Mouse (Mus musculus): ENCODE measurements around the gene Neurl1a. TPM values are rescaled to one million over a fixed set of nuclear protein-coding genes. Genes with fewer than 3 reads are reported as not detected.

Gene Neurl1a
- polyA plus RNA-seq, 1 experiment from 2014 or later = 1.8 TPM

GRCm38 (mm10) chr19:47270520-47270919, 91.9 kb downstream of the Neurl1a start:
- Histone ChIP-seq H3K4me2 (no peak overlapping the region), H3K36me3 (peaks cover 100% of the 10 kb centered on the region), H3K9ac (no peak overlapping the region), H3K27ac (replicated peaks) (no peak overlapping the region), H3K27me3 (replicated peaks) (no peaks in the 10 kb centered on the region), H3K9me3 (no peaks in the 10 kb centered on the region), H3K4me1 (no peaks in the 10 kb centered on the region), H3K4me3 (no peak overlapping the region)
- ATAC-seq (ENCODE audit: extremely low read depth, insufficient number of reproducible peaks, low FRiP score, low TSS enrichment) = no peak
- 81% methylated on average over 9 of the region's 9 CpGs for WGBS

GRCm38 (mm10) chr19:47276730-47277129, 98.1 kb downstream of the Neurl1a start:
- WGBS = 66% methylated on average over 6 of the region's 6 CpGs
- H3K27me3 ChIP-seq (replicated peaks) = no peaks in the 10 kb centered on the region
- peaks cover 31% of the 10 kb centered on the region for H3K4me1 ChIP-seq
- H3K36me3 ChIP-seq = peaks cover 92% of the 10 kb centered on the region
- no peak overlapping the region for H3K4me2 ChIP-seq
- H3K9me3 ChIP-seq = no peaks in the 10 kb centered on the region
- H3K27ac ChIP-seq (replicated peaks) = peak overlapping the region; percentile 37
- no peak overlapping the region for H3K9ac ChIP-seq
- no peak for ATAC-seq (ENCODE audit: extremely low read depth, insufficient number of reproducible peaks, low FRiP score, low TSS enrichment)
- no peak overlapping the region for H3K4me3 ChIP-seq

GRCm38 (mm10) chr19:47279372-47279771, 100.8 kb downstream of the Neurl1a start:
- 42% methylated on average over 4 of the region's 4 CpGs for WGBS
- Histone ChIP-seq H3K4me1 (peaks cover 43% of the 10 kb centered on the region), H3K27ac (replicated peaks) (peak overlapping the region; percentile 85), H3K9ac (peak overlapping the region; percentile 51), H3K9me3 (no peaks in the 10 kb centered on the region), H3K4me2 (peak overlapping the region; percentile 13; the same call in 1 of the 2 replicates), H3K27me3 (replicated peaks) (no peaks in the 10 kb centered on the region), H3K36me3 (peaks cover 92% of the 10 kb centered on the region), H3K4me3 (no peak overlapping the region)
- ATAC-seq (ENCODE audit: extremely low read depth, insufficient number of reproducible peaks, low FRiP score, low TSS enrichment) = no peak

GRCm38 (mm10) chr19:47279788-47280532, 101.3 kb downstream of the Neurl1a start:
- Histone ChIP-seq H3K4me3 (no peak overlapping the region), H3K36me3 (peaks cover 92% of the 10 kb centered on the region), H3K27ac (replicated peaks) (peak overlapping the region; percentile 85), H3K4me2 (peak overlapping the region; percentile 13; the same call in 1 of the 2 replicates), H3K4me1 (peaks cover 43% of the 10 kb centered on the region), H3K9me3 (no peaks in the 10 kb centered on the region), H3K27me3 (replicated peaks) (no peaks in the 10 kb centered on the region), H3K9ac (peak overlapping the region; percentile 51)
- 48% methylated on average over 15 of the region's 15 CpGs for WGBS
- ATAC-seq (ENCODE audit: extremely low read depth, insufficient number of reproducible peaks, low FRiP score, low TSS enrichment) = no peak

- H3K9me3 ChIP-seq = no peaks in the 10 kb centered on the region
- no peak overlapping the region for H3K4me3 ChIP-seq
- H3K27ac ChIP-seq (replicated peaks) = peak overlapping the region; percentile 85
- peaks cover 92% of the 10 kb centered on the region for H3K36me3 ChIP-seq
- peaks cover 43% of the 10 kb centered on the region for H3K4me1 ChIP-seq
- H3K4me2 ChIP-seq = no peak overlapping the region
- no peaks in the 10 kb centered on the region for H3K27me3 ChIP-seq (replicated peaks)
- 51% methylated on average over 9 of the region's 9 CpGs for WGBS
- H3K9ac ChIP-seq = peak overlapping the region; percentile 65
- no peak for ATAC-seq (ENCODE audit: extremely low read depth, insufficient number of reproducible peaks, low FRiP score, low TSS enrichment)
These were observed 102.3 kb downstream of the Neurl1a start for GRCm38 (mm10) chr19:47280894-47281293.

GRCm38 (mm10) chr19:47282050-47282454, 103.4 kb downstream of the Neurl1a start:
- no peaks in the 10 kb centered on the region for H3K9me3 ChIP-seq
- H3K36me3 ChIP-seq = peaks cover 92% of the 10 kb centered on the region
- H3K4me1 ChIP-seq = peaks cover 43% of the 10 kb centered on the region
- no peak for ATAC-seq (ENCODE audit: extremely low read depth, insufficient number of reproducible peaks, low FRiP score, low TSS enrichment)
- 79% methylated on average over 6 of the region's 6 CpGs for WGBS
- H3K27ac ChIP-seq (replicated peaks) = peak overlapping the region; percentile 85; the same call in 1 of the 2 replicates
- 0 out of 2 replicates have a peak overlapping the region, but pooled peaks have one; percentile 65 for H3K9ac ChIP-seq
- no peaks in the 10 kb centered on the region for H3K27me3 ChIP-seq (replicated peaks)
- no peak overlapping the region for H3K4me3 ChIP-seq
- no peak overlapping the region for H3K4me2 ChIP-seq

- H3K9ac ChIP-seq = no peak overlapping the region
- H3K4me3 ChIP-seq = no peak overlapping the region
- no peak for ATAC-seq (ENCODE audit: extremely low read depth, insufficient number of reproducible peaks, low FRiP score, low TSS enrichment)
- peaks cover 43% of the 10 kb centered on the region for H3K4me1 ChIP-seq
- no peak overlapping the region for H3K27ac ChIP-seq (replicated peaks)
- peaks cover 92% of the 10 kb centered on the region for H3K36me3 ChIP-seq
- H3K4me2 ChIP-seq = no peak overlapping the region
- WGBS = 95% methylated on average over 17 of the region's 17 CpGs
- H3K27me3 ChIP-seq (replicated peaks) = no peaks in the 10 kb centered on the region
- no peaks in the 10 kb centered on the region for H3K9me3 ChIP-seq
These were observed 104.1 kb downstream of the Neurl1a start for GRCm38 (mm10) chr19:47282688-47283215.

- no peak overlapping the region for H3K4me2 ChIP-seq
- WGBS = 81% methylated on average over 6 of the region's 6 CpGs
- H3K27ac ChIP-seq (replicated peaks) = no peak overlapping the region
- no peak overlapping the region for H3K9ac ChIP-seq
- no peak for ATAC-seq (ENCODE audit: extremely low read depth, insufficient number of reproducible peaks, low FRiP score, low TSS enrichment)
- H3K9me3 ChIP-seq = no peaks in the 10 kb centered on the region
- H3K36me3 ChIP-seq = peaks cover 99% of the 10 kb centered on the region
- peaks cover 28% of the 10 kb centered on the region for H3K4me1 ChIP-seq
- H3K27me3 ChIP-seq (replicated peaks) = no peaks in the 10 kb centered on the region
- no peak overlapping the region for H3K4me3 ChIP-seq
These were observed 107.0 kb downstream of the Neurl1a start for GRCm38 (mm10) chr19:47285581-47285980.

GRCm38 (mm10) chr19:47286886-47287450, 108.3 kb downstream of the Neurl1a start:
- 78% methylated on average over 17 of the region's 17 CpGs for WGBS
- Histone ChIP-seq H3K9me3 (no peaks in the 10 kb centered on the region), H3K4me1 (peaks cover 28% of the 10 kb centered on the region), H3K4me3 (no peak overlapping the region), H3K9ac (no peak overlapping the region), H3K36me3 (peaks cover 90% of the 10 kb centered on the region), H3K4me2 (no peak overlapping the region), H3K27me3 (replicated peaks) (no peaks in the 10 kb centered on the region), H3K27ac (replicated peaks) (no peak overlapping the region)
- no peak for ATAC-seq (ENCODE audit: extremely low read depth, insufficient number of reproducible peaks, low FRiP score, low TSS enrichment)

- WGBS = 65% methylated on average over 7 of the region's 7 CpGs
- Histone ChIP-seq H3K4me2 (no peak overlapping the region), H3K27me3 (replicated peaks) (no peaks in the 10 kb centered on the region), H3K9me3 (no peaks in the 10 kb centered on the region), H3K9ac (peak overlapping the region; percentile 2; the same call in 1 of the 2 replicates), H3K4me1 (peaks cover 64% of the 10 kb centered on the region), H3K4me3 (no peak overlapping the region), H3K36me3 (peaks cover 61% of the 10 kb centered on the region), H3K27ac (replicated peaks) (peak overlapping the region; percentile 70)
- no peak for ATAC-seq (ENCODE audit: extremely low read depth, insufficient number of reproducible peaks, low FRiP score, low TSS enrichment)
These were observed 112.9 kb downstream of the Neurl1a start for GRCm38 (mm10) chr19:47291307-47292080.

- peak overlapping the region; percentile 70 for H3K27ac ChIP-seq (replicated peaks)
- H3K4me3 ChIP-seq = no peak overlapping the region
- H3K27me3 ChIP-seq (replicated peaks) = no peaks in the 10 kb centered on the region
- no peak for ATAC-seq (ENCODE audit: extremely low read depth, insufficient number of reproducible peaks, low FRiP score, low TSS enrichment)
- peaks cover 74% of the 10 kb centered on the region for H3K4me1 ChIP-seq
- peak overlapping the region; percentile 2; the same call in 1 of the 2 replicates for H3K9ac ChIP-seq
- peaks cover 58% of the 10 kb centered on the region for H3K36me3 ChIP-seq
- H3K9me3 ChIP-seq = no peaks in the 10 kb centered on the region
- 61% methylated on average over 7 of the region's 7 CpGs for WGBS
- H3K4me2 ChIP-seq = no peak overlapping the region
These were observed 113.9 kb downstream of the Neurl1a start for GRCm38 (mm10) chr19:47292451-47292951.
